Mouse (Mus musculus) hindbrain, embryonic 12.5 days (tissue): ENCODE measurements around the gene 2010111I01Rik. TPM values are rescaled to one million over a fixed set of nuclear protein-coding genes. Genes with fewer than 3 reads are reported as not detected.

Experiments used
- ATAC-seq: fragments of 200-750 bp; cut with Nextera tagmentation; 2 replicates; pipeline ENCODE4 v1.8.0; 2017; ENCODE audit warnings: moderate TSS enrichment; ENCODE audit not compliant: low FRiP score
- H3K27ac ChIP-seq: fragments of 300-500 bp; sonication (generic); 2 replicates; pipeline ENCODE4 v1.5.1; 2016; ENCODE audit warnings: mild to moderate bottlenecking
- H3K27me3 ChIP-seq: fragments of 300-500 bp; sonication (generic); 2 replicates; pipeline ENCODE4 v1.6.1; 2016; ENCODE audit warnings: mild to moderate bottlenecking
- H3K36me3 ChIP-seq: fragments of 300-500 bp; sonication (generic); 2 replicates; pipeline ENCODE4 v1.6.1; 2016; ENCODE audit warnings: mild to moderate bottlenecking
- H3K4me1 ChIP-seq: fragments of 300-500 bp; sonication (generic); 2 replicates; pipeline ENCODE4 v1.6.1; 2016
- H3K4me2 ChIP-seq: fragments of 300-500 bp; sonication (generic); replicated peaks from 2 replicates; pipeline ENCODE4 v1.6.1; 2016; ENCODE audit warnings: mild to moderate bottlenecking
- H3K4me3 ChIP-seq: fragments of 300-500 bp; sonication (generic); 2 replicates; pipeline ENCODE4 v1.5.1; 2016; ENCODE audit warnings: mild to moderate bottlenecking
- H3K9ac ChIP-seq: fragments of 300-500 bp; sonication (generic); 2 replicates; pipeline ENCODE4 v1.6.1; 2016; ENCODE audit warnings: mild to moderate bottlenecking, moderate library complexity
- H3K9me3 ChIP-seq: fragments of 300-500 bp; sonication (generic); replicated peaks from 2 replicates; pipeline ENCODE4 v1.6.1; 2016; ENCODE audit warnings: mild to moderate bottlenecking
- WGBS: fragments of 180-500 bp; shearing (Covaris S2); methylation state at CpG from one replicate; pipeline ENCODE4 v1.1.7; 2016; 5-methylcytosine and 5-hydroxymethylcytosine counted together
- polyA plus RNA-seq: library from polyadenylated mRNA; unstranded; fragments of >200 nt; fragmentation: Nextera tagmentation; extraction: Ambion mirVana; gene quantifications from 2 replicates; pipeline ENCODE4 v1.2.1, GENCODE M21; 2016

Gene 2010111I01Rik
- polyA plus RNA-seq, 1 experiment from 2014 or later, result 47.6 TPM

DNA sequence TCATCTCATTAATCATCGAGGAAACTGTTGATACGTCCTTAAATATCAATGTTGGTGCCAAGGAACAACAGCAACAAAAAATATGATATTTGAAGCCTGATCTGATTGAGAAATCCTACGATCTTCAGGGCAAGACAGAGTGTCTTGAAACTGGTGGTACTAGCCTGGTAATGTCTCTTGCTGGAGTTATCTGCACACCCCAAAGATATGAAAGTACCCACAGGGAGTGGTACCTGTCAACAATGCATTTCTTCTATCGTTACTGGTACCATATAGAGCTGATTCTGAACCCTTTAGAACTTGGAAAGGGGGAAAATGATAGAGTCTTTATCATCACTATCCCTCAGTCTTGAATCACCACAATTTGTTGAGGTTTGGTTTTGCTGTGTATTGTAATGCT is 24.9 kb upstream of the 2010111I01Rik start:
- no peak overlapping the region for H3K4me3 ChIP-seq
- H3K9me3 ChIP-seq, result no peaks in the 10 kb centered on the region
- ATAC-seq, result no peak
- no peak overlapping the region for H3K9ac ChIP-seq
- H3K4me2 ChIP-seq, result no peak overlapping the region
- WGBS, result 91% methylated on average over 4 of the region's 4 CpGs
- no peaks in the 10 kb centered on the region for H3K4me1 ChIP-seq
- no peaks in the 10 kb centered on the region for H3K27me3 ChIP-seq
- no peak overlapping the region for H3K27ac ChIP-seq
- H3K36me3 ChIP-seq, result no peaks in the 10 kb centered on the region

DNA sequence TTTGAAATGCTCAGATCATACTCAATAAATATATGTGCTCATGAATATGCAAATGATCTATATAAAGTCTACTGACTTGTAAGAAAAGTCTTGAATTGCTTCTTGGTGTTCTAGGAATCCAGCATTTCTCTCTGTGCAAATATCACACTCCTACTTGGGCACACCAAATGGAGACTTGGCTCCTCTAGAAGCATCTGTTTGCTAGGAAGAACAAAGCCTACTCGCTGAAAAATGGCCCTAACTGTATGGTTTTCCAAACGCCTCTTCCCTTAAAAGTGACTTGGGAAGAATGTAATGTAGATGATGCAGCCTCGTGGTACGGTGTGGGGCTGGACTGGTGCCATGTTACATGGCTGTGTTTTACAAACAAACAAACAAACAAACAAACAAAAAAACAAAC is 24.0 kb upstream of the 2010111I01Rik start:
- Histone ChIP-seq H3K36me3 (no peaks in the 10 kb centered on the region), H3K4me2 (no peak overlapping the region), H3K9ac (no peak overlapping the region), H3K4me3 (no peak overlapping the region), H3K27ac (no peak overlapping the region), H3K9me3 (no peaks in the 10 kb centered on the region), H3K27me3 (no peaks in the 10 kb centered on the region), H3K4me1 (no peaks in the 10 kb centered on the region)
- WGBS, result 90% methylated on average over 4 of the region's 4 CpGs
- no peak for ATAC-seq

DNA sequence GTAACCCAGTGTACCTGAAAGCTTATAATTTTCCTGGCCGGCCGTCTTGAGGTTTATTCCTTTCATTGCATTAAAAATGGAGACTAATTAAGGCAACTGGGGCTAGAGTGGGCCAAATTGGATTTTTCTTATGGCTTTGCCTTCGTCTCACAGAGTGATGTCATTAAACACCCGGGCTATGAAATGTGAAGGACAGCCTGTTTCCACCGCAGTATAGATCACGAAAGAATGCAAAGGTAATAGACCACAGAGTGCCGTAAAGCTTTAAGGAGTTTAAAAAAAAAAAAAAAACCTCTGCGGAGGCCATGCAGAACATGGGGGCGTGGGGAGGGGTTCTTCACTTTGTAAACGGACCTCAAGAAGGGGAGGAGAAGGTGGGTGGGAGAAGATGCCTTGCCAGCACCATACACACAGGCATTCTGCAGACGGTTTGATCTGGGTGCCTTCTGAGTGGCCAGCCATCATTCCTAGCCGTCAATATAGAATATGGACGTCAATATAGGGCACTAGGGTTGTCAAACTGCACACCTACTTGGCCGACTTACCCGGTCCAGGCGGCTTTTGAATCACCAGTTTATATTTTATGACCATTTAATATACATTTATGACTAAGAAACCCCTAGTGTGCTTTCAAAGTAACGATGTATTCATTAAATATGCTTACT is 23.2 kb upstream of the 2010111I01Rik start:
- ATAC-seq, result no peak
- Histone ChIP-seq H3K27me3 (no peaks in the 10 kb centered on the region), H3K36me3 (no peaks in the 10 kb centered on the region), H3K4me1 (no peaks in the 10 kb centered on the region), H3K9me3 (no peaks in the 10 kb centered on the region), H3K4me2 (no peak overlapping the region), H3K4me3 (no peak overlapping the region), H3K27ac (no peak overlapping the region), H3K9ac (no peak overlapping the region)
- 80% methylated on average over 17 of the region's 17 CpGs for WGBS

DNA sequence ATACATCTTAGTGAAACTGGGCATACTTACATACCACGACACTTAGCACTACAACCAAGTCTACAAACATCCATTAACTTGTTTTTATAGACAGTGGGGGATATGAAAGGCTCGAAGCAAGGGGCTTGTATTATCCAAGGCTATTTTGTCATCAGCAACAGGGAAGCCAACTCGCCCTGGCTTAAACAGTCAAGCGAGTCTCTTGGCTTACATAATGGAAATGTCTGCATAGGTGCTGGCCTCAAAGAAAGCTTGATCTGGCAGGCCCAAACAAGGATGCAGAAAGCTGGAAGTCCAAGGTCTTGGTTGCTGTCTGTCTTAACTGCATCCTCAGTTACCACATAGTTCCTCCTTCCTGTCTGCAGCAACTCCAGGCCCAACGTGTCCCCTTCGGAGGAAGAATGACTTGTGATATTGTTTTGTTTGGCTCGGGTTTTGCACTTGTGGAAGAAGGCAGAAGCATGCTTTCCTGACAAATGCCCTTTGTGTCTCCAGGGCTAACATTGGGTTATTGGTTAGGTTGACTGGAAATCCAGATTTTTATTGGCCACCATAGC is 21.3 kb upstream of the 2010111I01Rik start:
- Histone ChIP-seq H3K4me2 (no peak overlapping the region), H3K36me3 (no peaks in the 10 kb centered on the region), H3K9ac (no peak overlapping the region), H3K27ac (no peak overlapping the region), H3K27me3 (no peaks in the 10 kb centered on the region), H3K9me3 (no peaks in the 10 kb centered on the region), H3K4me3 (no peak overlapping the region), H3K4me1 (no peaks in the 10 kb centered on the region)
- 76% methylated on average over 7 of the region's 7 CpGs for WGBS
- no peak for ATAC-seq

DNA sequence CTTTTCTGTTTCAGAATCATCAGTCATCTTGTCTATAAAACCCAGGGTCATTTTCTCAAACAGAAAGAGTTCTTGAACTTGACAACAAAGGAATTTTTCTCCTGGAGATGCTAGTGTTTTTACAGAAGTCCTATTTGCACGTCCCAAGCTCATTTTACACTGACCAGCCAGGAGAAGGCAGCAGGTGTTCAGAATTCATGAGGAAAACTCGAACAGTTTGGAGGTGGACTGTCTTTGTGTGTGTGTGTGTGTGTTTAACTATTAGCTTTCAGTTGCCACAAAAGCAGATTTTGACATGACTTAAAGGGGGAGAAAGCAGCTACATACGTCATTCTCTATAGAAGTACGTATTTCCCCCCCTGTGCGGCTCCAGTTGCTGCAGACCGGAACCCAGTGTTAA is 20.6 kb upstream of the 2010111I01Rik start:
- Histone ChIP-seq H3K4me3 (no peak overlapping the region), H3K4me1 (no peaks in the 10 kb centered on the region; the same call in 1 of the 2 replicates), H3K9me3 (no peaks in the 10 kb centered on the region), H3K27ac (no peak overlapping the region), H3K4me2 (no peak overlapping the region), H3K9ac (no peak overlapping the region), H3K27me3 (no peaks in the 10 kb centered on the region), H3K36me3 (no peaks in the 10 kb centered on the region)
- WGBS, result 71% methylated on average over 6 of the region's 6 CpGs
- no peak for ATAC-seq

DNA sequence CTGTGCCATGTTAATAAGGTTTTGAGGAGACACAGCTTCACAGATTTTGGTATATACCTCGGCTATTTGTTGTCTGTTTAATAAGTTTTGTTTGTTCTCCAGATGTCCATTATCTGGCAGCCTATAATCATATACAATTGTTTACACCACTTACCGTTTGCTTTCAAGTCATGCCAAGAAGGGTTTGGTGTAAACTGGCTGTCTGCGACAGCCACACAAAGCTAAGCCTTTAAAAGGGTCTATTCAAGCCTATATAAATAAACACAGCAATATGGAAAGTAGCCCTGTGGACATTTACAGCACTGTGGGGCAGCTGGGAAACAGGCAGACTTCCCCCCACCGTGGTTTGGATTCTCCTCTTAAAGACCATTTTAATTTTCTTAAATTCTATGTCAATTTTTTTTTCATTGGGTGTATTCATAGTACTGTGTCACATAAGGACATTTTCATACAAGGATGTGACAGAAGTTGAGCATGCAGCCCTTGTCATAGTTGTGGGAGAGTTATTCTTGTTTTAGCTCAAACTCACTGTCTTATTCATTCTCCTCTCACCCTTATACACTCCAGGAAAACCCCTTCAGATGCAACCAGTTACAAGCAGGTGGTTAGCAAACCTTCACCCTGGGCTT is 15.0 kb upstream of the 2010111I01Rik start:
- H3K4me3 ChIP-seq, result no peak overlapping the region
- H3K27ac ChIP-seq, result no peak overlapping the region
- no peaks in the 10 kb centered on the region; the same call in 1 of the 2 replicates for H3K4me1 ChIP-seq
- H3K27me3 ChIP-seq, result no peaks in the 10 kb centered on the region
- no peak for ATAC-seq
- no peak overlapping the region for H3K4me2 ChIP-seq
- H3K36me3 ChIP-seq, result no peaks in the 10 kb centered on the region
- 62% methylated on average over 4 of the region's 4 CpGs for WGBS
- no peak overlapping the region for H3K9ac ChIP-seq
- no peaks in the 10 kb centered on the region for H3K9me3 ChIP-seq

DNA sequence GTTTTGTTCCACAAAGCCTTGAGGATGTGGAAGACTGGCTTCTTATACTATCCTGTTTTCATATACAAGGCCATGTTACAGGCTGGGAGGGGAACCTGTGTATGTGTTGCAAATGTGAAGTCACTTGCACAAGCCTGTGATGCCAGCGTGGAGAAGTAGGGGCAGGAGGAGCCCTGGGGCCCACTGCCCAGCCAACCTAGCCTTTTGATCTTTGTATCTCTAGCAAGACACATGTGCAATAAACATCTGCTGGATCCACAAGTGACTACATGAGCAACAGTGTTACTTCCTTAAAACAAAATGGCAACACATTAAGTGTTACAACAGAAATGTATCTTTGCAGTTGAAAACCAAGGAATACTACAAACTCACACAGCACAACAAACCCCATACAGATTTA is 13.1 kb upstream of the 2010111I01Rik start:
- Histone ChIP-seq H3K4me3 (no peak overlapping the region), H3K36me3 (no peaks in the 10 kb centered on the region), H3K9ac (no peak overlapping the region), H3K4me1 (no peaks in the 10 kb centered on the region; the same call in 1 of the 2 replicates), H3K27ac (no peak overlapping the region), H3K4me2 (no peak overlapping the region), H3K27me3 (no peaks in the 10 kb centered on the region), H3K9me3 (no peaks in the 10 kb centered on the region)
- WGBS, result 64% methylated on average over 1 of the region's 1 CpGs
- no peak for ATAC-seq

DNA sequence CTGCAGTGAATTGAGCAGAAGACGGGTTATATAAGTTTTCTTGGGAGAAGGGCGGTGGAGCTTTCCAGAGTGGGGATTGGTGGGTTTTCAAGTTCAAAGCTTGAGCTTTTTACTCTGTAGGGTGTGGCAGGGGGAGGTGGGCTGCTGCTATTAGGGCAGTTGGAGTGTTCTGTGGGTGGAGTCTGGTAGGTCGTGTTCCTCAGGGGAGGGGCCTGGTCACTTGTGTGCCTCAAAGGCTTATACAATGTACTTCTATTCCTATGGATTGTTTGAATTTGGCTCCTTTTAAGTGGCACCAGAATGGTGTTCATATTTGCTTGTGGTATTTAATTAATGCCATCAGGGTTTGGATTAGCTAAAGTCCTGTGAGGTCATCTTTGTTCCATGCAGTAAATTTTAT is 12.6 kb upstream of the 2010111I01Rik start:
- Histone ChIP-seq H3K36me3 (no peaks in the 10 kb centered on the region), H3K4me2 (no peak overlapping the region), H3K9me3 (no peaks in the 10 kb centered on the region), H3K9ac (no peak overlapping the region), H3K4me1 (no peaks in the 10 kb centered on the region; the same call in 1 of the 2 replicates), H3K27me3 (no peaks in the 10 kb centered on the region), H3K27ac (no peak overlapping the region), H3K4me3 (no peak overlapping the region)
- WGBS, result 78% methylated on average over 3 of the region's 3 CpGs
- no peak for ATAC-seq

DNA sequence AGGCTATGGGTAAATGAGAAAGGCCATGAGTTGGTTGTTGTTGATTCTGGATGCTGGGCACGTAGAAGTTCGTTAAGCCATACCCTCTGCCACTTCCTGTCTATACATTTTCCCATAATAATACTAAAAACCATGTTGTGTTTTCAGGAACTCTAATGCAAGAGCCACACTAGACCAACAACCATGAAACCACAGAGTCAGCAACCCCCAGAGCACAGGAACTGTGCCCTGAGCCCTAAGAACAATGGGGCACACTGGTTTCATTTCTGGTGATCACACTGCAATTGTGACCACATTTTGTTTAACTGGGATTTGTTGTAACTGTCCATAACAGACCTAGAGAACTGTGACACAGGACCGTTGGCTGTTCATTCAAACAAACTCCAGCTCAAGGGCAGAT is 12.1 kb upstream of the 2010111I01Rik start:
- Histone ChIP-seq H3K4me2 (no peak overlapping the region), H3K27me3 (no peaks in the 10 kb centered on the region), H3K27ac (no peak overlapping the region), H3K9me3 (no peaks in the 10 kb centered on the region), H3K9ac (no peak overlapping the region), H3K4me1 (no peaks in the 10 kb centered on the region; the same call in 1 of the 2 replicates), H3K36me3 (no peaks in the 10 kb centered on the region), H3K4me3 (no peak overlapping the region)
- no peak for ATAC-seq
- WGBS, result 86% methylated on average over 3 of the region's 3 CpGs

- Histone ChIP-seq H3K36me3 (no peaks in the 10 kb centered on the region), H3K9me3 (no peaks in the 10 kb centered on the region), H3K4me3 (no peak overlapping the region), H3K27me3 (no peaks in the 10 kb centered on the region), H3K27ac (no peak overlapping the region), H3K4me2 (no peak overlapping the region), H3K9ac (no peak overlapping the region), H3K4me1 (no peaks in the 10 kb centered on the region)
- no peak for ATAC-seq
- 88% methylated on average over 6 of the region's 6 CpGs for WGBS
Measured at GRCm38 (mm10) chr13:62955997-62956396, 8.7 kb upstream of the 2010111I01Rik start.

- H3K9me3 ChIP-seq, result no peaks in the 10 kb centered on the region
- no peak overlapping the region for H3K4me2 ChIP-seq
- no peaks in the 10 kb centered on the region for H3K36me3 ChIP-seq
- H3K4me3 ChIP-seq, result no peak overlapping the region
- H3K4me1 ChIP-seq, result no peaks in the 10 kb centered on the region
- WGBS, result 85% methylated on average over 10 of the region's 10 CpGs
- H3K9ac ChIP-seq, result no peak overlapping the region
- no peaks in the 10 kb centered on the region for H3K27me3 ChIP-seq
- ATAC-seq, result no peak
- H3K27ac ChIP-seq, result no peak overlapping the region
Measured at GRCm38 (mm10) chr13:62956776-62957175, 7.9 kb upstream of the 2010111I01Rik start.

- no peak for ATAC-seq
- Histone ChIP-seq H3K36me3 (no peaks in the 10 kb centered on the region), H3K4me3 (no peak overlapping the region), H3K9me3 (no peaks in the 10 kb centered on the region), H3K27ac (no peak overlapping the region), H3K27me3 (no peaks in the 10 kb centered on the region), H3K9ac (no peak overlapping the region), H3K4me2 (no peak overlapping the region), H3K4me1 (peaks cover 8% of the 10 kb centered on the region)
- WGBS, result 82% methylated on average over 2 of the region's 2 CpGs
Measured at GRCm38 (mm10) chr13:62963358-62963757, 1.3 kb upstream of the 2010111I01Rik start.

- H3K4me2 ChIP-seq, result no peak overlapping the region
- no peak overlapping the region for H3K9ac ChIP-seq
- H3K4me1 ChIP-seq, result peaks cover 8% of the 10 kb centered on the region
- H3K36me3 ChIP-seq, result no peaks in the 10 kb centered on the region
- ATAC-seq, result no peak
- H3K9me3 ChIP-seq, result no peaks in the 10 kb centered on the region
- H3K27ac ChIP-seq, result no peak overlapping the region
- 83% methylated on average over 12 of the region's 12 CpGs for WGBS
- no peak overlapping the region for H3K4me3 ChIP-seq
- H3K27me3 ChIP-seq, result no peaks in the 10 kb centered on the region
Measured at GRCm38 (mm10) chr13:62968223-62968622, 3.5 kb downstream of the 2010111I01Rik start.
